Mouse (Mus musculus) CH12.LX (cell line): Measurements from ENCODE around the gene Mvp. TPM values are rescaled to one million over a fixed set of nuclear protein-coding genes. Genes with fewer than 3 reads are reported as not detected.

Source experiments
- DNase-seq: peaks from one replicate; pipeline ENCODE4 v3.0.0-alpha.2; 2013; ENCODE audit errors: extremely low read depth
- H3K27ac ChIP-seq: 2 replicates; pipeline ENCODE4 v1.5.1; 2012; ENCODE audit warnings: low read depth, mild to moderate bottlenecking, control low read depth, moderate library complexity; ENCODE audit not compliant: insufficient read depth
- H3K27me3 ChIP-seq: replicated peaks from 2 replicates; pipeline ENCODE3; 2012; ENCODE audit warnings: inconsistent platforms
- H3K36me3 ChIP-seq, 2 experiments: replicated peaks in 1 of 2; 2 replicates each; pipeline versions ENCODE3 to v1.6.1; 2012; ENCODE audit warnings: inconsistent platforms in 1 of 2, low read length in 1 of 2, mild to moderate bottlenecking in 1 of 2, mixed read lengths in 1 of 2, moderate library complexity in 1 of 2; ENCODE audit not compliant: control insufficient read depth in 1 of 2, insufficient read depth in 1 of 2
- H3K4me1 ChIP-seq, 2 experiments: 2 replicates each; pipeline ENCODE4 v1.6.1; 2012; ENCODE audit warnings: inconsistent platforms in 1 of 2, moderate library complexity in 1 of 2; ENCODE audit not compliant: insufficient read depth in 2 of 2, control insufficient read depth in 1 of 2
- H3K4me2 ChIP-seq: 2 replicates; pipeline ENCODE4 v1.6.1; 2012; ENCODE audit warnings: low read depth, mild to moderate bottlenecking, control low read depth; ENCODE audit not compliant: poor library complexity, insufficient read depth, severe bottlenecking
- H3K4me3 ChIP-seq, 3 experiments: fragments of 150-350 bp in 1 of 3; sonication (generic) in 1 of 3; replicated peaks in 1 of 3; 2 replicates each; pipeline versions ENCODE3 to v1.5.1; 2011 to 2012; ENCODE audit warnings: low read depth in 2 of 3, low read length in 2 of 3, mild to moderate bottlenecking in 2 of 3, moderate library complexity in 2 of 3, control low read depth in 1 of 3, improper control_type of control experiment in 1 of 3, inconsistent platforms in 1 of 3, mixed read lengths in 1 of 3; ENCODE audit not compliant: poor library complexity in 1 of 3
- H3K79me2 ChIP-seq: replicated peaks from 2 replicates; pipeline ENCODE4 v1.6.1; 2012; ENCODE audit warnings: mild to moderate bottlenecking, moderate library complexity; ENCODE audit not compliant: control insufficient read depth, poor library complexity, insufficient read depth, severe bottlenecking; ENCODE audit errors: extremely low read depth
- H3K9ac ChIP-seq: 2 replicates; pipeline ENCODE4 v1.6.1; 2012; ENCODE audit warnings: low read depth, mild to moderate bottlenecking, control low read depth, moderate library complexity; ENCODE audit not compliant: insufficient read depth
- H3K9me3 ChIP-seq: replicated peaks from 2 replicates; pipeline ENCODE3; 2012; ENCODE audit warnings: low read length, inconsistent platforms, mixed read lengths
- CHD1 ChIP-seq: IDR thresholded peaks from 2 replicates; pipeline ENCODE4 v1.6.1; 2012; ENCODE audit warnings: low read depth, low read length, improper control_type of control experiment, inconsistent platforms
- EP300 ChIP-seq: IDR thresholded peaks from 2 replicates; pipeline ENCODE4 v1.6.1; 2011; ENCODE audit warnings: low read length, improper control_type of control experiment
- IRF4 ChIP-seq: IDR thresholded peaks from 2 replicates; pipeline ENCODE4 v1.6.1; 2014; ENCODE audit warnings: low read depth, mild to moderate bottlenecking, inconsistent platforms, low read length, improper control_type of control experiment
- KAT2A ChIP-seq: IDR thresholded peaks from 2 replicates; pipeline ENCODE4 v1.6.1; 2012; ENCODE audit warnings: low read length, improper control_type of control experiment, inconsistent platforms; ENCODE audit not compliant: insufficient replicate concordance
- MAX ChIP-seq: IDR thresholded peaks from 2 replicates; pipeline ENCODE4 v1.6.1; 2011; ENCODE audit warnings: low read length, improper control_type of control experiment
- MEF2A ChIP-seq: IDR thresholded peaks from 2 replicates; pipeline ENCODE4 v1.6.1; 2014; ENCODE audit warnings: low read depth, mild to moderate bottlenecking, inconsistent platforms, low read length, improper control_type of control experiment, borderline replicate concordance
- MYC ChIP-seq: IDR thresholded peaks from 2 replicates; pipeline ENCODE4 v1.6.1; 2011; ENCODE audit warnings: low read depth, mild to moderate bottlenecking, improper control_type of control experiment, low read length
- NRF1 ChIP-seq: IDR thresholded peaks from 2 replicates; pipeline ENCODE4 v1.6.1; 2014; ENCODE audit warnings: low read depth, mild to moderate bottlenecking, inconsistent platforms, low read length, improper control_type of control experiment, moderate library complexity
- PAX5 ChIP-seq: IDR thresholded peaks from 2 replicates; pipeline ENCODE4 v1.6.1; 2012; ENCODE audit warnings: low read length, inconsistent platforms, mixed read lengths
- RAD21 ChIP-seq: IDR thresholded peaks from 2 replicates; pipeline ENCODE4 v1.6.1; 2011; ENCODE audit warnings: low read depth, mild to moderate bottlenecking, low read length, improper control_type of control experiment, moderate library complexity
- RCOR1 ChIP-seq: conservative IDR thresholded peaks from 2 replicates; pipeline ENCODE4 v1.6.1; 2012; ENCODE audit warnings: low read depth, mild to moderate bottlenecking, inconsistent platforms, low read length, improper control_type of control experiment
- SMC3 ChIP-seq: IDR thresholded peaks from 2 replicates; pipeline ENCODE4 v1.6.1; 2011; ENCODE audit warnings: low read depth, low read length, improper control_type of control experiment
- UBTF ChIP-seq: IDR thresholded peaks from 2 replicates; pipeline ENCODE4 v1.6.1; 2012; ENCODE audit warnings: low read depth, mild to moderate bottlenecking, inconsistent platforms, low read length, improper control_type of control experiment, moderate library complexity
- ZMIZ1 ChIP-seq: IDR thresholded peaks from 2 replicates; pipeline ENCODE4 v1.6.1; 2012; ENCODE audit warnings: low read depth, mild to moderate bottlenecking, inconsistent platforms, low read length, improper control_type of control experiment
- ZNF384 ChIP-seq: IDR thresholded peaks from 2 replicates; pipeline ENCODE4 v1.6.1; 2012; ENCODE audit warnings: low read depth, low read length, improper control_type of control experiment, inconsistent platforms
- dilution Hi-C: fragments of 300-500 bp; cut with MboI; formaldehyde crosslinking; loops from 2 replicates; pipeline ENCODE4 v1.14.3; 2020; ENCODE audit warnings: low sequenced_read_pairs; ENCODE audit not compliant: extremely low pct_unique_long_range_greater_than_20kb, extremely low pct_ligation_motif_present
- in situ Hi-C: fragments of 300-500 bp; cut with MboI; formaldehyde crosslinking; loops from 3 replicates; pipeline ENCODE4 v1.14.3; 2019; ENCODE audit warnings: low sequenced_read_pairs, low pct_ligation_motif_present, low pct_unique_long_range_greater_than_20kb, mixed read lengths
- polyA plus RNA-seq: library from polyadenylated mRNA; unstranded; fragments of >175 nt; gene quantifications from 2 replicates; pipeline ENCODE4 v1.2.1, GENCODE M21; 2012; ENCODE audit warnings: low read depth; ENCODE audit not compliant: insufficient read length
- total RNA-seq, 2 experiments: library from RNA; depleted of rRNA; stranded (reverse); fragments of 300-350 nt in 1 of 2; fragments of >200 nt in 1 of 2; gene quantifications; 2 replicates each; pipeline ENCODE4 v1.2.3; 2012 to 2014

The Mvp gene
- total and polyA plus RNA-seq, 3 experiments: 33.3 to 53.7 (median 52.1) TPM

DNA sequence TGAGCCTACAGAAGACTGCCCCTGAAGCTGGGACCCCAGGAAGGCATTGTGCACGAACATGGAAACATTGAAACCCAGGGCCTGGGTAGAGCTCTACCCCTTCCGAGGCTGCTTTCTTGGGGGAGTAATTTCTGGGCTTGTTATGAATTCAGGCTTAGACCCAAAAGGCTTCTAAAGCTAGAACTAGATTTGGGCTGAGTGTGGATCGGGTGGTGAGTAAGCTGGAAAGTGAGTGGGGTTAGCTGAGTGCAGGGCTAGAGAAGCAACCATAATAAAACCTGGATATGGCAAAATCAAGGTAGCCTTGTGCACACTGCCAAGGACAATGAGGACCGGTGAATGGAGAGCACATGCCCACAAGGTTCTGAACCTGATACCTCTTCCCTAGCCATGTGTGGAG lies 52.5 kb downstream of the Mvp start:
- no peak overlapping the region for H3K27ac ChIP-seq
- dilution Hi-C loops (no loop called here), in situ Hi-C loops (loop anchor here (5.0 to 10.0 kb wide), 2 partner anchors 55 to 257 kb away; partner anchors contain the start of genes Coro1a, Pagr1a and Pagr1b)
- no peak overlapping the region for H3K4me3 ChIP-seq
- no peaks in the 10 kb centered on the region for H3K79me2 ChIP-seq
- peaks cover 50 to 84% of the 10 kb centered on the region in 2 experiments for H3K36me3 ChIP-seq
- no peaks in the 10 kb centered on the region for H3K27me3 ChIP-seq
- H3K4me1 ChIP-seq: peaks cover 17 to 59% of the 10 kb centered on the region in 2 experiments
- no peak for TF ChIP-seq PAX5
- H3K4me2 ChIP-seq: no peak overlapping the region
- no peaks in the 10 kb centered on the region for H3K9me3 ChIP-seq
- DNase-seq: no peak
- no peak overlapping the region for H3K9ac ChIP-seq

DNA sequence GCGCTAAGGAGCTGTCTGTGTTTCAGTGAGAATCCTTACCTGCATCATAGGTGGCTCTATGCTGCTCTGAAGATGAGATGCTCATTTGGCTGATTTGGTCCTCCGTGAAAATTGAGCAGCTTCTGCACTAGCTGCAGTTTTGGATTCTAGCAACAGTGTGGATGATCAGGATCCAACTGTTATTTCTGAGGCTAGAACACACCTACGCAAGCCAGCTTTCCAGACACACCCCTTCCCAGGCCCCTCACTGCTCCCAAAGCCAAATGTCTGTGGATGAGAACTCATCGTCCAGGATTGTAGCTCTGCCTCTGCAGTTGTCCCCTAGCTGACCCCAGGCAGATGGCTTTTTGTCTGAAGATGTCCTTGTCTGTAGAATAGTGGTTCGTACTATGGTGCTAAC lies 53.3 kb downstream of the Mvp start:
- H3K4me2 ChIP-seq: no peak overlapping the region
- dilution Hi-C loops (no loop called here), in situ Hi-C loops (loop anchor here (5.0 to 10.0 kb wide), 2 partner anchors 56 to 256 kb away; partner anchors contain the start of genes Coro1a, Pagr1a and Pagr1b)
- H3K27ac ChIP-seq: no peak overlapping the region
- no peaks in the 10 kb centered on the region for H3K79me2 ChIP-seq
- H3K4me1 ChIP-seq: peaks cover 17 to 59% of the 10 kb centered on the region in 2 experiments
- TF ChIP-seq UBTF: no peak
- no peak for TF ChIP-seq ZMIZ1
- no peak for TF ChIP-seq RCOR1
- TF ChIP-seq MAX: no peak
- no peak for TF ChIP-seq IRF4
- TF ChIP-seq CHD1: no peak
- no peak for TF ChIP-seq RAD21
- TF ChIP-seq SMC3: no peak
- no peak for TF ChIP-seq KAT2A
- TF ChIP-seq EP300: no peak
- TF ChIP-seq MEF2A: no peak
- no peak for TF ChIP-seq MYC
- TF ChIP-seq ZNF384: no peak
- TF ChIP-seq PAX5: no peak
- TF ChIP-seq NRF1: no peak
- TF ChIP-seq, all 38 proteins: peak for 0
- no peaks in the 10 kb centered on the region for H3K27me3 ChIP-seq
- H3K36me3 ChIP-seq: peaks cover 48 to 84% of the 10 kb centered on the region in 2 experiments
- no peaks in the 10 kb centered on the region for H3K9me3 ChIP-seq
- no peak for DNase-seq
- H3K9ac ChIP-seq: no peak overlapping the region
- H3K4me3 ChIP-seq: no peak overlapping the region
